Mouse (Mus musculus): ENCODE measurements at regions not wholly inside any gene's neighbourhood (a gene's known extent, or its start where the extent isn't known, plus 50 kb on each side); places are given as distances from the start of the nearest gene placed in this dataset.
"Not testable (repeated sequence)": the region's sequence is repeated elsewhere in the genome, so short reads cannot be mapped to it uniquely, and the experiment has no call there.

- DNase-seq (ENCODE audit: inconsistent age in 2 of 2, low spot score in 1 of 2): no peak
Observed at GRCm38 (mm10) chr3:5806947-5807575, 56.5 kb downstream of the Gm8797 start.

GRCm38 (mm10) chr3:5811071-5811590 lies 60.5 kb downstream of the Gm8797 start:
- peak; percentile 61 to 77 for DNase-seq (ENCODE audit: inconsistent age in 2 of 2, low spot score in 1 of 2)

- DNase-seq (ENCODE audit: inconsistent age in 2 of 2, low spot score in 1 of 2): peak in 1 of 2 experiments; percentile 7
Observed at GRCm38 (mm10) chr3:5820243-5820642, 69.6 kb downstream of the Gm8797 start.

- DNase-seq (ENCODE audit: inconsistent age in 2 of 2, low spot score in 1 of 2): peak; percentile 100
Observed at GRCm38 (mm10) chr3:5860237-5860636, 109.6 kb downstream of the Gm8797 start.

- DNase-seq (ENCODE audit: inconsistent age in 2 of 2, low spot score in 1 of 2): no peak
Observed at GRCm38 (mm10) chr3:5870407-5870806, 119.8 kb downstream of the Gm8797 start.

- DNase-seq (ENCODE audit: inconsistent age in 2 of 2, low spot score in 1 of 2): no peak
Observed at GRCm38 (mm10) chr3:5879113-5879512, 128.5 kb downstream of the Gm8797 start.

- DNase-seq (ENCODE audit: inconsistent age in 2 of 2, low spot score in 1 of 2): no peak
Observed at GRCm38 (mm10) chr3:5917536-5917935, 166.9 kb downstream of the Gm8797 start.

- DNase-seq (ENCODE audit: inconsistent age in 2 of 2, low spot score in 1 of 2): not testable (repeated sequence)
Observed at GRCm38 (mm10) chr3:5950243-5950642, 199.6 kb downstream of the Gm8797 start.

- not testable (repeated sequence) for DNase-seq (ENCODE audit: inconsistent age in 2 of 2, low spot score in 1 of 2)
Observed at GRCm38 (mm10) chr3:5989011-5989645, 238.5 kb downstream of the Gm8797 start.

GRCm38 (mm10) chr3:6004423-6004822 lies 253.8 kb downstream of the Gm8797 start:
- no peak for DNase-seq (ENCODE audit: inconsistent age in 2 of 2, low spot score in 1 of 2)

- no peak for DNase-seq (ENCODE audit: inconsistent age in 2 of 2, low spot score in 1 of 2)
Observed at GRCm38 (mm10) chr3:6018749-6019148, 268.1 kb downstream of the Gm8797 start.

GRCm38 (mm10) chr3:6041325-6041724 lies 290.7 kb downstream of the Gm8797 start:
- DNase-seq (ENCODE audit: inconsistent age in 2 of 2, low spot score in 1 of 2): not testable (repeated sequence)

GRCm38 (mm10) chr3:6049472-6050045 lies 299.0 kb downstream of the Gm8797 start:
- DNase-seq (ENCODE audit: inconsistent age in 2 of 2, low spot score in 1 of 2): no peak

- no peak for DNase-seq (ENCODE audit: inconsistent age in 2 of 2, low spot score in 1 of 2)
Observed at GRCm38 (mm10) chr3:6051901-6052300, 301.3 kb downstream of the Gm8797 start.

GRCm38 (mm10) chr3:6083855-6084254 lies 333.2 kb downstream of the Gm8797 start:
- DNase-seq (ENCODE audit: inconsistent age in 2 of 2, low spot score in 1 of 2): no peak

- DNase-seq (ENCODE audit: inconsistent age in 2 of 2, low spot score in 1 of 2): no peak
Observed at GRCm38 (mm10) chr3:6087267-6087666, 336.7 kb downstream of the Gm8797 start.

GRCm38 (mm10) chr3:6093931-6094330 lies 343.3 kb downstream of the Gm8797 start:
- peak in 1 of 2 experiments; percentile 50 for DNase-seq (ENCODE audit: inconsistent age in 2 of 2, low spot score in 1 of 2)

- DNase-seq (ENCODE audit: inconsistent age in 2 of 2, low spot score in 1 of 2): not testable (repeated sequence)
Observed at GRCm38 (mm10) chr3:6094410-6094809, 343.8 kb downstream of the Gm8797 start.

GRCm38 (mm10) chr3:6100863-6101262 lies 350.3 kb downstream of the Gm8797 start:
- DNase-seq (ENCODE audit: inconsistent age in 2 of 2, low spot score in 1 of 2): no peak

- DNase-seq (ENCODE audit: inconsistent age in 2 of 2, low spot score in 1 of 2): no peak
Observed at GRCm38 (mm10) chr3:6102866-6103265, 352.3 kb downstream of the Gm8797 start.

GRCm38 (mm10) chr3:6106659-6107058 lies 356.1 kb downstream of the Gm8797 start:
- DNase-seq (ENCODE audit: inconsistent age in 2 of 2, low spot score in 1 of 2): peak in 1 of 2 experiments; percentile 70
